Mouse (Mus musculus): ENCODE results near the gene Pinlyp.

The Pinlyp gene

GRCm38 (mm10) chr7:24563191-24563836, 17.4 kb upstream of the Pinlyp start:
- DNase-seq (ENCODE audit: extremely low spot score, low spot score) = no peak

- no peak for DNase-seq (ENCODE audit: extremely low spot score, low spot score)
Measured at GRCm38 (mm10) chr7:24561450-24561849, 15.5 kb upstream of the Pinlyp start.

- DNase-seq (ENCODE audit: extremely low spot score, low spot score) = no peak
Measured at GRCm38 (mm10) chr7:24555786-24556185, 9.9 kb upstream of the Pinlyp start.

- DNase-seq (ENCODE audit: extremely low spot score, low spot score) = no peak
Measured at GRCm38 (mm10) chr7:24551985-24552759, 6.3 kb upstream of the Pinlyp start.

- no peak for DNase-seq (ENCODE audit: extremely low spot score, low spot score)
Measured at GRCm38 (mm10) chr7:24547534-24548036, 1.7 kb upstream of the Pinlyp start.

- DNase-seq (ENCODE audit: extremely low spot score, low spot score) = peak; percentile 99
Measured at GRCm38 (mm10) chr7:24546634-24547389, 894 bp upstream of the Pinlyp start.

GRCm38 (mm10) chr7:24544506-24544905, 1.4 kb downstream of the Pinlyp start:
- no peak for DNase-seq (ENCODE audit: extremely low spot score, low spot score)

GRCm38 (mm10) chr7:24539686-24540085, 6.2 kb downstream of the Pinlyp start:
- no peak for DNase-seq (ENCODE audit: extremely low spot score, low spot score)

GRCm38 (mm10) chr7:24538701-24539100, 7.2 kb downstream of the Pinlyp start:
- no peak for DNase-seq (ENCODE audit: extremely low spot score, low spot score)

GRCm38 (mm10) chr7:24538154-24538553, 7.8 kb downstream of the Pinlyp start:
- DNase-seq (ENCODE audit: extremely low spot score, low spot score) = no peak

GRCm38 (mm10) chr7:24537591-24537990, 8.3 kb downstream of the Pinlyp start:
- no peak for DNase-seq (ENCODE audit: extremely low spot score, low spot score)

- no peak for DNase-seq (ENCODE audit: extremely low spot score, low spot score)
Measured at GRCm38 (mm10) chr7:24537081-24537480, 8.8 kb downstream of the Pinlyp start.

GRCm38 (mm10) chr7:24534301-24534700, 11.6 kb downstream of the Pinlyp start:
- DNase-seq (ENCODE audit: extremely low spot score, low spot score) = no peak

GRCm38 (mm10) chr7:24533806-24534205, 12.1 kb downstream of the Pinlyp start:
- DNase-seq (ENCODE audit: extremely low spot score, low spot score) = no peak

GRCm38 (mm10) chr7:24533031-24533571, 12.8 kb downstream of the Pinlyp start:
- no peak for DNase-seq (ENCODE audit: extremely low spot score, low spot score)

GRCm38 (mm10) chr7:24531211-24531971, 14.5 kb downstream of the Pinlyp start:
- DNase-seq (ENCODE audit: extremely low spot score, low spot score) = peak; percentile 83

GRCm38 (mm10) chr7:24530062-24530931, 15.6 kb downstream of the Pinlyp start, which contains the start of gene Irgq:
TSS of gene Irgq (plus strand) at chr7:24530689.
- DNase-seq (ENCODE audit: extremely low spot score, low spot score) = peak; percentile 98

- no peak for DNase-seq (ENCODE audit: extremely low spot score, low spot score)
Measured at GRCm38 (mm10) chr7:24529580-24529979, 16.3 kb downstream of the Pinlyp start.

- no peak for DNase-seq (ENCODE audit: extremely low spot score, low spot score)
Measured at GRCm38 (mm10) chr7:24528861-24529260, 17.1 kb downstream of the Pinlyp start.

All from neural tube, embryonic 10.5 days (tissue).